Mouse (Mus musculus) activated CD4-positive, CD25-positive, alpha-beta regulatory T cell (primary cell): ENCODE results near the gene Sspn. TPM values are rescaled to one million over a fixed set of nuclear protein-coding genes. Genes with fewer than 3 reads are reported as not detected.

Experiments used
- polyA plus RNA-seq, 2 experiments: library from polyadenylated mRNA; unstranded; fragments of 100-300 nt; shearing (Covaris generic); gene quantifications; one replicate each; pipeline ENCODE4 v1.2.1; 2017

Sspn gene
- under 1 TPM in 1 of 2 experiments, not detected in 1; 0.04 TPM for polyA plus RNA-seq

DNA sequence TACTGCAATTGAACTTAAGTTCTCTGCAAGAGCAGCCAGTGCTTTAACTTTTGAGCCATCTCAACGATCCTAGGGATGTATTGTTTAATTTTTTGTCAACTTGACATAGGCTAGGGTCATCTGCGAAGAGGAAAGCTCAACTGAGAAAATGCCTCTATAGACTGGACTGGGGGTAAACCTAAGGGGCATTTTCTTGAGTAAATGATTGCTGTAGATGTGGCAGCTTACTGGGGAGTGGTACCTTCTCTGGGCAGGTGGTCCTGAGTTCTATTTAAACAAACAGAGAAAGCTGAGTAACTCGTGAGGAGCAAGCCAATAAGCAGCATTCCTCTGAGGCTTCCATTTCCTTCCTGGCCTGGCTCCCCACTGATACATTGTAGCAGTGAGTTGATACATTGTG lies at the start of gene Sspn:
Sspn (plus strand) TSS at position 301 of the 400 bp plus-strand sequence.

Other genes with a start within 250 kb of the Sspn start
- under 1 TPM in 1 of 2 experiments, not detected in 1; 0.80 TPM for gene Rassf8, start 184.9 kb upstream of the Sspn start, polyA plus RNA-seq
- gene Bhlhe41, start 66.1 kb upstream of the Sspn start, polyA plus RNA-seq = under 1 TPM; 0.11 to 0.32 TPM